Mouse (Mus musculus): ENCODE results near the gene A730071L15Rik.

- TF ChIP-seq CTCF (IDR thresholded peaks at IDR 0.05; ENCODE audit: low read depth, low read length) (no peak), POLR2A (IDR thresholded peaks at IDR 0.05; ENCODE audit: insufficient read depth, low read length) (no peak), EP300 (IDR thresholded peaks at IDR 0.05; ENCODE audit: insufficient read depth, low read depth, low read length) (no peak)
Observed at GRCm38 (mm10) chr11:6208158-6208557, 8.3 kb downstream of the A730071L15Rik start.

All from ES-Bruce4 (cell line).